Mouse (Mus musculus) ES-E14 (cell line): ENCODE data around the gene Snrpc. TPM values are rescaled to one million over a fixed set of nuclear protein-coding genes. Genes with fewer than 3 reads are reported as not detected.

Experiments used
- DNase-seq: peaks from one replicate; pipeline ENCODE4 v3.0.0-alpha.2; 2013; ENCODE audit warnings: low read depth, low spot score
- H3K27ac ChIP-seq: 2 replicates; pipeline ENCODE4 v1.5.1; 2012; ENCODE audit warnings: low read depth, mild to moderate bottlenecking, low read length, moderate library complexity, mixed read lengths; ENCODE audit not compliant: poor library complexity, insufficient read depth, severe bottlenecking
- H3K36me3 ChIP-seq: 2 replicates; pipeline ENCODE4 v1.6.1; 2012; ENCODE audit warnings: mild to moderate bottlenecking, low read length, moderate library complexity, mixed read lengths; ENCODE audit not compliant: control insufficient read depth, poor library complexity, insufficient read depth, severe bottlenecking
- H3K4me1 ChIP-seq, 2 experiments: fragments of 150-350 bp in 1 of 2; sonication (generic) in 1 of 2; 2 replicates each; pipeline ENCODE4 v1.6.1; 2012; ENCODE audit warnings: low read length in 2 of 2, mild to moderate bottlenecking in 1 of 2, mixed read lengths in 1 of 2; ENCODE audit not compliant: control insufficient read depth in 2 of 2, insufficient read depth in 2 of 2, poor library complexity in 1 of 2
- H3K4me3 ChIP-seq, 2 experiments: fragments of 150-350 bp in 1 of 2; sonication (generic) in 1 of 2; 2 replicates each; pipeline ENCODE4 v1.5.1; 2012; ENCODE audit warnings: low read length in 2 of 2, low read depth in 1 of 2, mild to moderate bottlenecking in 1 of 2, mixed read lengths in 1 of 2; ENCODE audit not compliant: insufficient read depth in 1 of 2, poor library complexity in 1 of 2, severe bottlenecking in 1 of 2
- H3K9ac ChIP-seq: 2 replicates; pipeline ENCODE4 v1.6.1; 2012; ENCODE audit warnings: low read depth, mild to moderate bottlenecking, low read length, mixed read lengths; ENCODE audit not compliant: poor library complexity, insufficient read depth, severe bottlenecking
- H3K9me3 ChIP-seq: fragments of 150-350 bp; sonication (generic); 2 replicates; pipeline ENCODE4 v1.6.1; 2012; ENCODE audit warnings: low read depth, mild to moderate bottlenecking, low read length; ENCODE audit not compliant: control insufficient read depth, insufficient read depth
- CHD2 ChIP-seq: IDR thresholded peaks from 2 replicates; pipeline ENCODE4 v1.6.1; 2014; ENCODE audit warnings: mild to moderate bottlenecking, low read depth, low read length, inconsistent platforms
- HCFC1 ChIP-seq: IDR thresholded peaks from 2 replicates; pipeline ENCODE4 v1.6.1; 2012; ENCODE audit warnings: low read length, inconsistent platforms, borderline replicate concordance; ENCODE audit not compliant: insufficient read depth
- MAFK ChIP-seq: IDR thresholded peaks from 2 replicates; pipeline ENCODE4 v1.6.1; 2014; ENCODE audit warnings: mild to moderate bottlenecking, low read depth, low read length, inconsistent platforms; ENCODE audit not compliant: insufficient read depth
- ZC3H11A ChIP-seq: IDR thresholded peaks from 2 replicates; pipeline ENCODE4 v1.6.1; 2012; ENCODE audit warnings: low read depth, mild to moderate bottlenecking, inconsistent platforms, low read length, borderline replicate concordance
- ZNF384 ChIP-seq: IDR thresholded peaks from 2 replicates; pipeline ENCODE4 v1.6.1; 2012; ENCODE audit warnings: low read depth, low read length, inconsistent platforms
- in situ Hi-C, 2 experiments: fragments of 600-800 bp; cut with MboI; formaldehyde crosslinking; loops; one replicate each; pipeline ENCODE4 v1.15.1; 2025; ENCODE audit warnings: low sequenced_read_pairs in 2 of 2, inconsistent platforms in 1 of 2; ENCODE audit not compliant: unreplicated experiment in 2 of 2
- total RNA-seq: library from RNA; depleted of rRNA; stranded (reverse); fragments of 300-350 nt; gene quantifications from 2 replicates; pipeline ENCODE4 v1.2.3, GENCODE M21; 2012

Snrpc gene
- total RNA-seq, 1 experiment: 185 TPM

DNA sequence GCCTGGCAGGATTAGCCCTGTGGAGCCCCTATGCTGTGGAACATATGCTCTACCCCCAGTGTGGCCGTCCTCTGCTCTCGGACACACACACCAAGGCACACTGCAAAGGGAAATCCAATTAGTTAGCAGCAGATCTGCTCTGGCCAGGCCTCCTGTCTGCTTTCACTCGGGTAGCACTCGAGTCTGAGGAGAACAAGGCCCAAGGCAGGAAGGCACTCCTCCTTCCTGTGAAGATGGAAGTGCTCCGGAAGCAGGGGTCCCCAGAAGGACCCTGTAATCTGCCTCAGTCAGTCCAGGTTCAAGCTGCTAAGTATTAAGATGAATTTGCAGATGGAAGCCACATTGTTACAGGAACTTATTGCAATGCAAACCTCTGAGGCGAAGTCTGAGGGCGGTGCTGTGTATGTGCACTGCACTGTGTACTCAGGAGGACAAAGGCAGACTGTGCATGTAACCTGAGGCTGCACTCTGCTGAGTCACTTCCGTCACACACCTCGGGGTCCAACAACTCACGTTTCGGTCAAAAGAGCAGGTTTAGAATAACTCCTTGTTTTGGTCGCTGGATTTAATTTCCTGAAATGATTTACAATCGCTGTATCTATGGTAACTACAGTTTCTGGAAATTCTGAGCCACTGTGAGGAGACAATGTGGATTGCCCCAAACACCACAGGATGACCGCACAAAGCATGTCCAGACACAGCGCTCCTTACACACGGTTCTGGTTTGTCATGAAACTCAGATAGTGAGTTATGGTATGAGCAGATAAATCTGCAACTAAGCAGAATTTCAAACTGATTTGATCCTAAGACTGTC, 38.0 kb upstream of the Snrpc start:
- no peaks in the 10 kb centered on the region; the same call in 1 of the 2 replicates for H3K36me3 ChIP-seq
- H3K4me3 ChIP-seq: peak overlapping the region; percentile 4 to 42; a peak in 3 of 4 replicates
- H3K27ac ChIP-seq: peak overlapping the region; percentile 77
- peak overlapping the region; percentile 70 for H3K9ac ChIP-seq
- H3K4me1 ChIP-seq: peaks cover 8 to 11% of the 10 kb centered on the region in 2 experiments; a peak in 3 of 4 replicates
- in situ Hi-C loops: no loop called here
- TF ChIP-seq CHD2: no peak
- peak; percentile 94 for TF ChIP-seq MAFK
- DNase-seq: peak; percentile 56
- H3K9me3 ChIP-seq: no peaks in the 10 kb centered on the region

DNA sequence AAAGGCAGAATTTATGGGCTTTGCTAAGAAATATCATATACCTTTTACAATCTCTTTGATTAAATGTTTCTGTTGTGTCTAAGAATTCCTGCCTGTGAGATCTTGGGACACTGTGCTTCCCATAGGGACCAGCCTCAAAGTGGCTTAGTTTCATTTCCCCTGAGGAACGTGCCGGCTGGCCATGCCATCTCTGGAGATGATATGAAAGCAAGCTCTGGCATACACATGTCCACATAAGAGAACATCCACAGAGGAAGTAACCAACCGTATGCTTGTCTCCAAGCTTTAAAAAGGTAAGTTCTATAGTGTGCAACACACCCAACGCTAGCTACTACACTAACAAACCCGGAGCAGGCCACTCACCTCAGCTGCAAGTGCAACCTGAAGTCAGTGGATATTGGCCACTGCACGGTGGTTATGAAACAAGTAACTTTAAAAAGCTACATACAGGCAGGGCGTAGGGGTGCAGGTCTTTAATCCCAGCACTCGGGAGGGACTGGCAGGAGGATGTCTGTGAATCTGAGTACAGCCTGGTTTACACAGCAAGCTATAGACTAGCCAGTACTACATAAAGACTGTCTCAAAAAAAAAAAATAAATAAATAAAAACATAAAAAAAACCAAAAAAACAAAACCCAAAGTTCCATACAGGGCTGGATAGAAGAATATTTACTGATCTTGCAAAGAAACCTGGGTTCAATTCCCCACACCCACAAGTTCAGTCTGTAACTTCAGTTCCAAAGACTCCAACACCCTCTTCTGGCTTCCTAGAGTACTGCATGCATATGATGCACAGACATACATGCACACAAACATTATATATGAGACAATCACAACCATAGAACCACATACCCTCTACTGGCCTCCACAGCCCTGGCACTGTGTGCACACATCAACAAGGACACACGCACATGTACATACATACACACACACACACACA, 37.0 kb upstream of the Snrpc start:
- no peaks in the 10 kb centered on the region for H3K9me3 ChIP-seq
- 0 out of 2 replicates have a peak overlapping the region, but pooled peaks have one; percentile 11 for H3K27ac ChIP-seq
- peaks cover 8 to 10% of the 10 kb centered on the region in 2 experiments; a peak in 3 of 4 replicates for H3K4me1 ChIP-seq
- H3K9ac ChIP-seq: peak overlapping the region; percentile 54; the same call in 1 of the 2 replicates
- H3K4me3 ChIP-seq: peak overlapping the region in 1 of 2 experiments; percentile 6; a peak in 1 of 4 replicates
- in situ Hi-C loops: no loop called here
- no peak for DNase-seq
- H3K36me3 ChIP-seq: no peaks in the 10 kb centered on the region; the same call in 1 of the 2 replicates
- no peak for TF ChIP-seq MAFK
- TF ChIP-seq CHD2: no peak
- no peak for TF ChIP-seq ZNF384
- no peak for TF ChIP-seq ZC3H11A
- no peak for TF ChIP-seq HCFC1

DNA sequence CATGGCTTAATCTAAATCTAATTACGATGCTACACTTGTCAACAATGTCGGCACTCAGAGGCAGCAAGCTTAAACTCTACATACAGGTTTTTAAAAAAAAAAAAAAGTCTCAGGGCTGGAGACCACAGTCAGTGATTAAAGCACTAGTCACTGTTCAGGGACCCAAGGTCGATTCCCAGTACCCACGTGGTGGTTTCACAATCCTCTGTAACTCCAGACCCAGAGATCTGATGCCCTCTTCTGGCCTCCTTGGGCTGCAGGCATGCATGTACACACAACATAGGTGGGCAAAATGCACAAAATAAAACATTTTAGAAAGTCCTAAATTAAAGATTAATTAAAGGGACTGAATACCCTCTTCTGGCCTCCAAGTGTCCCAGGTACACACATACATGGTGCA, 34.2 kb upstream of the Snrpc start:
- H3K9me3 ChIP-seq: no peaks in the 10 kb centered on the region
- H3K9ac ChIP-seq: no peak overlapping the region
- H3K36me3 ChIP-seq: no peaks in the 10 kb centered on the region; the same call in 1 of the 2 replicates
- H3K4me3 ChIP-seq: no peak overlapping the region
- peaks cover 2 to 8% of the 10 kb centered on the region in 2 experiments; a peak in 3 of 4 replicates for H3K4me1 ChIP-seq
- in situ Hi-C loops: no loop called here
- no peak for TF ChIP-seq CHD2
- TF ChIP-seq HCFC1: no peak
- TF ChIP-seq MAFK: no peak
- TF ChIP-seq ZC3H11A: no peak
- no peak for TF ChIP-seq ZNF384
- H3K27ac ChIP-seq: no peak overlapping the region
- no peak for DNase-seq

DNA sequence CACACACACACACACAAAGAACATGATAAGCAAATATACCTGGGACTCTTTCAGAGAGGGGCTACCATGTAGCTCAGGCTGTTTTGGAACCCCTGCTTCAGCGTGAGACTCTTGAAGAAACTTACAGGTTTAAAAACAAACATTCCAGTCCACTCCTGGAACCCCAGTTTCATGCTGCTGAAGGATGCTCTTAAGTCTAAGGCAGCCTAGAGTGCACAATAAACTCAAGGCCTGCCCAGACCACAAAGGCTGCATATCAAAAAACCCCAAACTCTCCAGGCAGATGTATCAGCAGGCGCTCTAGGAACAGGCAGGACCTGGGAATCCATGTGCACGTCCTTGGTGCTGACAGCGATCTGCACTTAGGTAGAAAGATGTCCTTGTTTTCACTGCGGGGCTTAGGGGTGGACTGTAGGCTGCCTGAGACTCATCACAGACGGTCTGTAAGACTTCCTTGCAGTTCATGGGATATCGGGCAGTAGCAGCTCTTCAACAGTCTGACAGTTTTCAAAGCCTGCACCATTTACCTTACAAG, 33.7 kb upstream of the Snrpc start:
- Histone ChIP-seq H3K4me1 (peaks cover 2 to 8% of the 10 kb centered on the region in 2 experiments; a peak in 3 of 4 replicates), H3K9me3 (no peaks in the 10 kb centered on the region), H3K9ac (no peak overlapping the region), H3K36me3 (no peaks in the 10 kb centered on the region; the same call in 1 of the 2 replicates), H3K4me3 (no peak overlapping the region), H3K27ac (no peak overlapping the region)
- in situ Hi-C loops: no loop called here
- TF ChIP-seq HCFC1 (no peak), ZC3H11A (no peak), CHD2 (no peak), ZNF384 (no peak), MAFK (no peak)
- no peak for DNase-seq
